Mouse (Mus musculus) left cerebral cortex, postnatal 10 days (tissue): ENCODE measurements around the gene Slc6a20a. TPM values are rescaled to one million over a fixed set of nuclear protein-coding genes. Genes with fewer than 3 reads are reported as not detected.
"Not testable (repeated sequence)": the region's sequence is repeated elsewhere in the genome, so short reads cannot be mapped to it uniquely, and the experiment has no call there.

ENCODE experiments used
- DNase-seq, 2 experiments: peaks; one replicate each; pipeline ENCODE4 v3.0.0; 2021 to 2022; ENCODE audit warnings: low spot score in 2 of 2, mixed read lengths in 1 of 2; ENCODE audit errors: extremely low spot score in 1 of 2
- intact Hi-C: fragments of 180-260 bp; cut with DNase I; formaldehyde crosslinking; loops from one replicate; pipeline ENCODE4 v1.15.1; 2025
- total RNA-seq, 2 experiments: library from RNA; stranded (reverse); gene quantifications; 2 replicates each; pipeline ENCODE4 v1.2.3; 2021

The Slc6a20a gene
- total RNA-seq, result 10 to 100 TPM; 15.2 to 16.2 TPM

- intact Hi-C loops, result no loop called here
- DNase-seq, result peak in 1 of 2 experiments; percentile 49
These were observed at the start of gene Slc6a20a, which contains the start of gene Ccr9 for GRCm38 (mm10) chr9:123678327-123679105. Gene Slc6a20a, minus strand, starts transcription at chr9:123678885. Gene Ccr9, plus strand, starts transcription at chr9:123678439.

DNA sequence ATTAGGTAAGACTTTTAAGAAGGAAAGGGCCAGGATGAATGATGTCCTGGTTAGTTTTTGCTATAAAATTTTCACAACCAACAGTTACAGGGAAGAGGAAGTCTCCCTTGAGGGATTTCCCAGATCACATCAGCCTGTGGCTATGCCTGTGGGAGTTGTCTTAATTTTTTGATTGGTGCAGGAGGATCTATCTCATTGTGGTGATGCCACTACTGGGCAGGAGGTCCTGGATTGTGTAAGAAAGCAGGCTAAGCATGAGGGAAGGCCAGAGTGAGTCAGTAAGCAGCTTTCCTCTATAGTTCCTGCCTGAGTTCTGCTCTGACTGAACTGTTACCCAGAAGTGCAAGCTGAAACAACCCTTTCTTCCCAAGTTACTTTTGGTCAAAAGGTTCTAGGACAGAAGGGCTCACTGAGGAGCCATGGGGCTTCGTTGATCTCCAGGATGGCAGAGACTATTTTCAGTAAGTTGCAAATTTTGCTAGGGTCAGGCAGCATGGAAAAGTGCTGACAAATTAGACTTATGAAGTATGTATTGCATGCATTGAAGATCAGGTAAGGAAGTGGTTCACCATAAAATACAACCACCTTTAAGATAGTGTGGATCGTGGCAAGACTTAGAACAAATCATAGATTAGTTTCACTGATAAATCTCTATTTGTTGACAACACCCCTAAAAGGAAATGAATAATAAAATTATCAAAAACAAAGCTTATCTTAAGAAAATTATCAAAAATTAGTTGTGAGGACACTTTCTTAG, 44.2 kb upstream of the Slc6a20a start:
- intact Hi-C loops, result no loop called here
- no peak for DNase-seq

DNA sequence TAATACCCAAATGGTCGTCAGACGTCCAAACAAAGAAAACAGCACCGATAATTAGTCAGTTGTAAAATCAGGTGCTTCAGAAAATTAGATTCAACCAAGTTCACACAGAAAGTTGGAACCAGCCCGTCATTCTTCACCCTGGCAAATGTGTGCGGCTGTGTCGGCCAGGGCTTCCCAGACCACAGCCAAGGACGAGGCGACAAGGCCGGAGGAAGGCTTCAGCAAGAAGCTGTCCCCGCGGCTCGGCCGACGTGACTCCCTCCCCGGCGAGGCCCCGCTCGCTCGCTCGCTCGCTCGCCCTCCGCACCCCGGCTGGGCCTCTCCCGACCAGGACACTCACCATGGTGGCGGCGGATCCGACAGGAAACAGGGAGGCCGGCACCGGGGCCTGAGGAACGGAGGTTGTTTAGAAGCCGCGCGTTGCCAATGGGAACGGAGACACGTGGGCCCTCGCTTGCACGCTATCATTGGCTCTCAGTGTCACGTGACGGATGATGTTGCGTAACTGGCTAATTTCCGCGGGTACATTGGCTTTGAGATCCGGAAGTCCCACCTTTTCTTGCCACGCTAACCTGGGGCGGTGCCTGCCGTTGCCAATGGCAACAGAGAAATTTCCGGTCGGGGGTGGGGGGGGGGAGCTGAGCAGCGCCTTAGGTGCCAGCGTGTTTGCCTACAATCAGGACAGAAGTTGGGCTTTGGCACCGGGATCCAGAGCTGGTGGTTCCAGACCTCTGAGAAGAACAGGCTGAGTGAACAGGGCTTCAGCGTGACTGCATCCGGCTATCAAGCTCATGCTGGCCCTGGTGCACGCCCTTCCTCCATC, 38.7 kb upstream of the Slc6a20a start, which contains the start of gene Lztfl1:
Gene Lztfl1, minus strand, starts transcription at position 512 of the 823 bp plus-strand sequence.
- intact Hi-C loops, result loop anchor here (5.0 to 10.0 kb wide), 2 partner anchors 80 to 153 kb away; no protein-coding TSS in a partner anchor
- DNase-seq, result peak; percentile 98

- DNase-seq, result no peak
- intact Hi-C loops, result loop anchor here (5.0 to 10.0 kb wide), 2 partner anchors 81 to 152 kb away; no protein-coding TSS in a partner anchor
These were observed 37.6 kb upstream of the Slc6a20a start for GRCm38 (mm10) chr9:123716301-123716700.

DNA sequence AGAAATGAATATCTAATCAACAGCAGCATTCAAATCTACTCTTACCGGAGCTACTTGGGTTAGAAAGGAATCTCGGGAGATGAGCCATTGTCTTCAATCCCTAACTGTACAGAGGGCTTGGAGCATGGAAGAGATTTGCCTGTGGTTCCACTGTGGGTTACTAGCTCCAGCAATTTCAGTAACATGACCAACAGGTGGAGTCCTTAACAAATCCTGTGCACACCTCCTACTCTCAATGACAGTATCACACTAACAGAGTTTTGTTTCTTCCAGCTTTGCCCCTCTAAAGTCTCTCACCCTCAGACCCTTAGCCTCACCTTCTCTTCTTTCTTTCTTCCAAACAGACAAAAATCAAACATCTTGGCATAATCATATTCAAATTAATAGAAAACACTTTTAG, 34.4 kb upstream of the Slc6a20a start:
- no peak for DNase-seq
- intact Hi-C loops, result loop anchor here (10.0 kb wide), 1 partner anchor 148 kb away; no protein-coding TSS in a partner anchor

- intact Hi-C loops, result loop anchor here (10.0 kb wide), 1 partner anchor 74 kb away; the partner anchor contains the start of gene Slc6a20b
- DNase-seq, result no peak
These were observed 30.5 kb upstream of the Slc6a20a start for GRCm38 (mm10) chr9:123709226-123709625.

GRCm38 (mm10) chr9:123701822-123702221, 23.1 kb upstream of the Slc6a20a start:
- no peak for DNase-seq
- intact Hi-C loops, result loop anchor here (10.0 kb wide), 1 partner anchor 67 kb away; the partner anchor contains the start of gene Slc6a20b

DNA sequence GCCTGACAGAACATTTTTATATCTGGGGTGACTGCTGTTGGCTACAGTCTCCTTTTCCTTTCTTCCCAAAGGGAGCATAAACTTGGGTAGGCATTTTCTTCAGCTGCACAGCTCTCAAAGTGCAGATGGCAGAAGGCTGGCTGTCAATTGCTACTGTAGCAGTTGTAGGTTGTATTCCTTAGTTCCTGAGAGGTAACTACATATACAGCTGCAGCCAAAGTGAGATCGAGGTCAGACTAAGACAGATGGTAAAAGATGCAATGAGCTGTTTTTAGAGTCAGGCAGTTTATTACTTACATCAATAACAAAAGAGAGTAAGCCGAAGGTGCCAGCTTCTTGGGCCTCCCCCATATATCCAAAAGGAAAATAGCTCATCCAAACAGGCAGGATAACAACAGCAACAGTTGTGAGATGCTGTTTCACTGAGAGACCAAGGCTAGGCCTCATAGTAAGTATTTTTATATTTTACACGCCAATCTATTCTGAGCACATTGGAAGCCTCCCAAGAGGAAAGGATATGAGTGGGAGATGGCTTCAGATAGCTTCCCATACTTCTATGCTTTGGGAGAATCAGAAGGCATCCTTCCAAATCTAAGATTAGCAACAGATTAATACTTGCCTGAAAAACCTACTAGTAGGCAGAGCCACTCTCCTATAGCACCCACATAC, 17.1 kb upstream of the Slc6a20a start:
- intact Hi-C loops, result no loop called here
- DNase-seq, result peak in 1 of 2 experiments; percentile 56

- DNase-seq, result no peak
- intact Hi-C loops, result no loop called here
These were observed 9.5 kb upstream of the Slc6a20a start for GRCm38 (mm10) chr9:123688227-123688626.

GRCm38 (mm10) chr9:123686206-123686605, 7.5 kb upstream of the Slc6a20a start:
- peak in 1 of 2 experiments; percentile 64 for DNase-seq
- intact Hi-C loops, result no loop called here

DNA sequence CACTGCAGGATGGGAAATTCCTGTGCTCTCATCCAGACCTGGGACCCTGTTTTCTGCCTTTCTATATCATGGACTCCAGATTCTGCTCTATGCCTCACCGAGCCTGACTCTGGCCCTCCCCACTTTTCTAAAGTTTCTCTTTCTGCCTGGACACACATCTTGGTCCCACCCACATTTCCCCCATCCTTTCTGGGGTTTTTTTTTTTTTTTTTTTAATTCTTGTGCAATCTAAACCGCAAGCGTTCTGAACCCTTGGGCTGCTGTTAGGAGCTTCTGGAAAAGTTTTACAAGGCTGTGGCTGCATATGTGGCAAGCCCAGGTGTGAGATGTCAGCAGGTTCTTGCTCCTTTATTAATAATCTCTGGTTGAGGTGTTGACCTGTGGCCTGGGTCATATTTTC, 5.0 kb upstream of the Slc6a20a start:
- intact Hi-C loops, result no loop called here
- DNase-seq, result no peak

- intact Hi-C loops, result no loop called here
- no peak for DNase-seq
These were observed 513 bp upstream of the Slc6a20a start for GRCm38 (mm10) chr9:123679198-123679597.

DNA sequence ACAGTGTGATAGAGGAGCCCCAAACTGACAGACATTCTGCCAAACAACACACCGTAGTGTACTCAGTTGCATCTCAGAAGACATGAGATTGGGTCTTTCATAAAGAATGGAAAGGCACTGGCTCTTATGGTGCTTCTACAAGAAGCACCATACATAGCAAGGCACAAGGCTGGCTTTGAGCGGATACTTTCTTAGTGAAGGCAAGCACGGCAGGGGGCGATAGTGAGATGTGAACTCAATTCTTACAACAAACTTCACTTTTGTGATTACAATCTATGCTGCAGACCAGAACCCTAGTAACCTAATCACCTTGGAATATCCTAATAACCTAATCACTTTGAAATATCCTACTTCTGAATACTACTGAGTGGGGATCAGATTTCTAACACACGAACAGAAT, 13.0 kb downstream of the Slc6a20a start:
- DNase-seq, result peak in 1 of 2 experiments; percentile 55
- intact Hi-C loops, result no loop called here

DNA sequence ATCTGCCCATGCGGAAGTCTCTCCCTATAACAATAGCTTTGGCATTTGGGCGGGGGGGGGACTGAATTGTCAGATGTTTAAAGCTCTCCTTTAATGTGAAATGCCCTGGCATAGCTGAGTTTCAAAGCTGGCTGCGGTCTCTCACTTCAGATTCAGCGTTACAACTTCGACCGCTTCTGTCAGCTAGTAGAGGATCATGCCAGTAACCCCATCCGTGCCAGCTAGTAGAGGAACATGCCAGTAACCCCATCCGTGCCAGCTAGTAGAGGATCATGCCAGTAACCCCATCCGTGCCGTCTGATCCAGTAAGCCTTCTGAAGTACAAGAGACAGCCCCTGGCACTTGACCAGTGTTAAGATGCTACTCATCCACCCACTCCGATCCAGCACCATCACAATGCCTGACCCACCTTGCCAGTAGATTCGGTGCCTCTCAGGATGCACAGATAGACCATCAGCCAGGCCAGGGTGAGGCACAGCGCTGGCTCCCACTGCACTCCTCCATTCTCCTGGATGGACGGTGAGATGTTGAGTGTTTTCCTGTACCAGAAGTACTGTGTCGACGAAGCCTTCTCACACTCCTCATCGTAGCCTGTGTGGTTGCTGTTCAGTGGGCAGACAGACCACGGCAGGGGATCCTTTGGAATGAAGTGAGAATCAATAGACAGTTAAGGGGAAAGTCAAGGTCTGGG, 18.6 kb downstream of the Slc6a20a start:
- intact Hi-C loops, DNase-seq: not testable (repeated sequence)

GRCm38 (mm10) chr9:123658981-123659380, 19.7 kb downstream of the Slc6a20a start:
- no peak for DNase-seq
- intact Hi-C loops, result no loop called here

- intact Hi-C loops, result no loop called here
- DNase-seq, result no peak
These were observed 21.2 kb downstream of the Slc6a20a start for GRCm38 (mm10) chr9:123657457-123657856.

- intact Hi-C loops, result no loop called here
- no peak for DNase-seq
These were observed 27.3 kb downstream of the Slc6a20a start for GRCm38 (mm10) chr9:123651369-123651768.
